Mouse (Mus musculus) lung, postnatal 4 days (tissue): ENCODE results near the gene Olfr706.
"Not testable (repeated sequence)": the region's sequence is repeated elsewhere in the genome, so short reads cannot be mapped to it uniquely, and the experiment has no call there.

Source experiments
- DNase-seq, 2 experiments: peaks; one replicate each; pipeline ENCODE4 v3.0.0; 2021

The Olfr706 gene

DNA sequence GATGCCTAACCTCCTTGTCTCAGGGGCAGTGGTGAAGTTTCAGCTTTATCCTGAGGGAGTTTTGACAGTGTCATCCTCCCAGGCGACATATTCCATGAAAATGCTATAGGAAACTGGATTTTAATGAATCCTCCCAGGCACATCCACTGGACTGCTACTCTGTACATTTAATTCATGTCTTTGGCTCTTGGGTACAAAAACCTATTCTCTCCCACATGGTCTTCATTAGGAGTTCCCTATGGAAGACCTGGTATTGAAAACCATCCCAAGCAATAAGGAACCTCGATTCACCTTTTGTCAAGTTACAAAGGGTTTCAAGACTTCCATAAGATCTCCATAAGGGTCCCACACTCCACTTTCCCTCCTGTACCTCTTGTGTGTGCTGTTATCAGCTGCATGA, at the start of gene Olfr706:
Olfr706 (minus strand) TSS at position 101 of the 400 bp plus-strand sequence.
- DNase-seq: no peak

GRCm38 (mm10) chr7:106932119-106932518, 44.2 kb upstream of the Olfr706 start, which contains the start of gene Olfr709-ps1:
Gene Olfr709-ps1 (minus strand): TSS chr7:106932219.
- no peak for DNase-seq

GRCm38 (mm10) chr7:106920961-106921360, 33.0 kb upstream of the Olfr706 start:
- not testable (repeated sequence) for DNase-seq

- DNase-seq: no peak
These were observed 19.7 kb upstream of the Olfr706 start, which contains the start of gene Olfr1532-ps1 for GRCm38 (mm10) chr7:106907676-106908075. Gene Olfr1532-ps1 (plus strand): TSS chr7:106908001.

GRCm38 (mm10) chr7:106901141-106901540, 13.2 kb upstream of the Olfr706 start, which contains the start of gene Olfr707:
Gene Olfr707 (minus strand): TSS chr7:106901241.
- DNase-seq: not testable (repeated sequence)

- no peak for DNase-seq
These were observed 11.2 kb downstream of the Olfr706 start, which contains the start of gene Olfr705 for GRCm38 (mm10) chr7:106876791-106877190. Gene Olfr705 (minus strand): TSS chr7:106876891.

DNA sequence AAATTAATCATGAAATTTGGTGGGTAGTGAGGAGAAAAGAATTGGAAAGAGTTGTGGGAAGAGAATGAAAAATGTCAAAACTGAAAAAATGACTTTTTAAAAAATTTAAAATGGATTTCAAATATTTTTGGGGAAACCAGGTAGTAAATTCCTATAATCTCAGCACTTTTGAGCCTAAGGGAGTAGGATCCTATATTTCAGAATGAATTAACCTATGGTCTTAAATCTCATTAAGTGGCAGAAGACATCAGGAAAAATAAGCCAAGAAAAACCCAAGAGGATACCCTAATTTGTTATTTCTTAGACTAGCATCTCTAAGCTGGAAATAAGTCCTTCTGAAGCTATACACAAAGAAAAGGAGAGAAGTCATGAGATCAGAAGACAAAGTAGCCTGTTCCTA, 25.1 kb downstream of the Olfr706 start, which contains the start of gene Olfr704:
Olfr704 (plus strand) TSS at position 301 of the 400 bp plus-strand sequence.
- no peak for DNase-seq

DNA sequence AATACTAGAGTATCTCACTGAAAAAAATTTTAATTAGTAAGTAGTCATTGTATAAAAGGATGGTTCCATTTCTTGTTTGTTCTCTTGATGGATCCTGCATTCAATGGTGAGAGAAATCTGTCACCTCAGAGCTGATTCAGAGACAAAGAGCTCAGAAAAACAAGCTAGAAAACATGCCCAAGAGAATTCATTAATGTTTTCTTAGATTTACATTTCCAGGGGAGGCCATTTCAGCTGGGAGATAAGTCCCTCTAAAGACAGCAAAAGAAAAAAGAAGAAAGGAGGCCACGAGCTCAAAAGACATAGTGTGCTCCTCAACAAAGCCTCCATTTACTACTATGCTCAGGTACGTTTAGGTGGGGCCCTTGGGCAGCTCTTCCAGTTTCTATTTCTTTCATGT, 44.9 kb downstream of the Olfr706 start, which contains the start of gene Olfr703:
Olfr703 (plus strand) TSS at position 301 of the 400 bp plus-strand sequence.
- no peak for DNase-seq

- no peak for DNase-seq
These were observed 54.2 kb downstream of the Olfr706 start, which contains the start of gene Olfr702 for GRCm38 (mm10) chr7:106833793-106834192. Gene Olfr702 (minus strand): TSS chr7:106833893.
